Mouse (Mus musculus) MEL (cell line): ENCODE measurements around the gene Inafm2. TPM values are rescaled to one million over a fixed set of nuclear protein-coding genes. Genes with fewer than 3 reads are reported as not detected.

Experiments used
- DNase-seq: peaks from one replicate; pipeline ENCODE4 v3.0.0; 2011; ENCODE audit warnings: low read depth, low spot score
- H3K27ac ChIP-seq: 2 replicates; pipeline ENCODE4 v1.5.1; 2012; ENCODE audit warnings: low read depth, mild to moderate bottlenecking, control low read depth, low read length, moderate library complexity; ENCODE audit not compliant: control insufficient read depth
- H3K27me3 ChIP-seq, 2 experiments: fragments of 150-350 bp in 1 of 2; sonication (generic) in 1 of 2; 2 replicates each; pipeline ENCODE4 v1.6.1; 2012; ENCODE audit warnings: low read length in 2 of 2, mild to moderate bottlenecking in 2 of 2, improper control_type of control experiment in 1 of 2, moderate library complexity in 1 of 2; ENCODE audit not compliant: insufficient read depth in 2 of 2, control insufficient read depth in 1 of 2
- H3K36me3 ChIP-seq, 2 experiments: 2 replicates each; pipeline ENCODE4 v1.6.1; 2012 to 2014; ENCODE audit warnings: low read length in 2 of 2, improper control_type of control experiment in 1 of 2, inconsistent platforms in 1 of 2, mild to moderate bottlenecking in 1 of 2; ENCODE audit not compliant: insufficient read depth in 2 of 2, control insufficient read depth in 1 of 2
- H3K4me1 ChIP-seq, 2 experiments: fragments of 150-350 bp in 1 of 2; sonication (generic) in 1 of 2; 2 replicates each; pipeline ENCODE4 v1.6.1; 2012; ENCODE audit warnings: low read length in 2 of 2, improper control_type of control experiment in 1 of 2, mild to moderate bottlenecking in 1 of 2; ENCODE audit not compliant: insufficient read depth in 2 of 2, control insufficient read depth in 1 of 2
- H3K4me3 ChIP-seq, 2 experiments: fragments of 150-350 bp in 1 of 2; sonication (generic) in 1 of 2; 2 replicates each; pipeline ENCODE4 v1.5.1; 2012; ENCODE audit warnings: low read depth in 2 of 2, low read length in 2 of 2, mild to moderate bottlenecking in 2 of 2, moderate library complexity in 2 of 2, control low read depth in 1 of 2, improper control_type of control experiment in 1 of 2; ENCODE audit not compliant: control insufficient read depth in 1 of 2, insufficient read depth in 1 of 2
- H3K79me2 ChIP-seq: 2 replicates; pipeline ENCODE4 v1.6.1; 2012; ENCODE audit warnings: mild to moderate bottlenecking, low read length, moderate library complexity; ENCODE audit not compliant: control insufficient read depth, poor library complexity, insufficient read depth
- H3K9ac ChIP-seq: 2 replicates; pipeline ENCODE4 v1.6.1; 2012; ENCODE audit warnings: low read depth, mild to moderate bottlenecking, control low read depth, low read length, moderate library complexity; ENCODE audit not compliant: control insufficient read depth, poor library complexity, severe bottlenecking
- H3K9me3 ChIP-seq: fragments of 150-350 bp; sonication (generic); replicated peaks from 2 replicates; pipeline ENCODE4 v1.6.1; 2012; ENCODE audit warnings: mild to moderate bottlenecking, low read length, improper control_type of control experiment, moderate library complexity; ENCODE audit not compliant: insufficient read depth
- BHLHE40 ChIP-seq: IDR thresholded peaks from 2 replicates; pipeline ENCODE4 v1.6.1; 2012; ENCODE audit warnings: low read depth, mild to moderate bottlenecking, inconsistent platforms, low read length, improper control_type of control experiment, borderline replicate concordance
- E2F4 ChIP-seq: IDR thresholded peaks from 2 replicates; pipeline ENCODE4 v1.6.1; 2011; ENCODE audit warnings: low read depth, low read length, improper control_type of control experiment, borderline replicate concordance
- ELF1 ChIP-seq: IDR thresholded peaks from 2 replicates; pipeline ENCODE4 v1.6.1; 2014; ENCODE audit warnings: low read depth, mild to moderate bottlenecking, inconsistent platforms, low read length, improper control_type of control experiment, moderate library complexity
- EP300 ChIP-seq, 2 experiments: IDR thresholded peaks; 2 replicates each; pipeline ENCODE4 v1.6.1; 2011; ENCODE audit warnings: improper control_type of control experiment in 2 of 2, low read length in 2 of 2, low read depth in 1 of 2, mild to moderate bottlenecking in 1 of 2
- GATA1 ChIP-seq: IDR thresholded peaks from 2 replicates; pipeline ENCODE4 v1.6.1; 2011; ENCODE audit warnings: low read depth, low read length, improper control_type of control experiment
- HCFC1 ChIP-seq: IDR thresholded peaks from 2 replicates; pipeline ENCODE4 v1.6.1; 2012; ENCODE audit warnings: low read depth, mild to moderate bottlenecking, inconsistent platforms, low read length, improper control_type of control experiment, moderate library complexity
- MAZ ChIP-seq: IDR thresholded peaks from 2 replicates; pipeline ENCODE4 v1.6.1; 2012; ENCODE audit warnings: low read depth, mild to moderate bottlenecking, inconsistent platforms, low read length, improper control_type of control experiment
- MXI1 ChIP-seq: IDR thresholded peaks from 2 replicates; pipeline ENCODE4 v1.6.1; 2011; ENCODE audit warnings: mild to moderate bottlenecking, low read depth, low read length, improper control_type of control experiment
- NELFE ChIP-seq: IDR thresholded peaks from 2 replicates; pipeline ENCODE4 v1.6.1; 2011; ENCODE audit warnings: low read depth, low read length, improper control_type of control experiment
- NRF1 ChIP-seq: IDR thresholded peaks from 2 replicates; pipeline ENCODE4 v1.6.1; 2014; ENCODE audit warnings: low read depth, mild to moderate bottlenecking, inconsistent platforms, low read length, improper control_type of control experiment, moderate library complexity; ENCODE audit not compliant: poor library complexity, insufficient read depth, severe bottlenecking
- RAD21 ChIP-seq: IDR thresholded peaks from 2 replicates; pipeline ENCODE4 v1.6.1; 2011; ENCODE audit warnings: mild to moderate bottlenecking, low read depth, low read length, improper control_type of control experiment
- RCOR1 ChIP-seq: IDR thresholded peaks from 2 replicates; pipeline ENCODE4 v1.6.1; 2012; ENCODE audit warnings: low read depth, mild to moderate bottlenecking, inconsistent platforms, low read length, improper control_type of control experiment
- SIN3A ChIP-seq: IDR thresholded peaks from 2 replicates; pipeline ENCODE4 v1.6.1; 2012; ENCODE audit warnings: low read length, improper control_type of control experiment, inconsistent platforms
- TBP ChIP-seq: IDR thresholded peaks from 2 replicates; pipeline ENCODE4 v1.8.0; 2011; ENCODE audit warnings: low read depth, low read length, improper control_type of control experiment
- TCF12 ChIP-seq: IDR thresholded peaks from 2 replicates; pipeline ENCODE4 v1.6.1; 2014; ENCODE audit warnings: low read depth, mild to moderate bottlenecking, inconsistent platforms, low read length, improper control_type of control experiment, moderate library complexity
- UBTF ChIP-seq: IDR thresholded peaks from 2 replicates; pipeline ENCODE4 v1.6.1; 2012; ENCODE audit warnings: low read depth, mild to moderate bottlenecking, inconsistent platforms, low read length, improper control_type of control experiment, moderate library complexity, borderline replicate concordance; ENCODE audit not compliant: insufficient read depth
- USF2 ChIP-seq, 2 experiments: IDR thresholded peaks; 2 replicates each; pipeline ENCODE4 v1.6.1; 2011 to 2012; ENCODE audit warnings: improper control_type of control experiment in 2 of 2, low read length in 2 of 2, borderline replicate concordance in 1 of 2, inconsistent platforms in 1 of 2, low read depth in 1 of 2, mild to moderate bottlenecking in 1 of 2; ENCODE audit not compliant: insufficient read depth in 1 of 2
- ZC3H11A ChIP-seq: IDR thresholded peaks from 2 replicates; pipeline ENCODE4 v1.6.1; 2012; ENCODE audit warnings: low read depth, mild to moderate bottlenecking, inconsistent platforms, low read length, improper control_type of control experiment
- ZNF384 ChIP-seq: IDR thresholded peaks from 2 replicates; pipeline ENCODE4 v1.6.1; 2012; ENCODE audit warnings: low read depth, mild to moderate bottlenecking, inconsistent platforms, low read length, improper control_type of control experiment
- polyA plus RNA-seq, 2 experiments: library from polyadenylated mRNA; stranded (reverse) in 1 of 2; unstranded in 1 of 2; fragments of >175 nt in 1 of 2; fragments of >200 nt in 1 of 2; gene quantifications; 2 replicates each; pipeline versions ENCODE4 v1.2.1 to v1.2.4; 2012; ENCODE audit warnings: low replicate concordance in 2 of 2, low read depth in 1 of 2; ENCODE audit not compliant: insufficient read length in 2 of 2, insufficient read depth in 1 of 2, missing spikeins in 1 of 2
- total RNA-seq: library from RNA; depleted of rRNA; stranded (reverse); fragments of 300-350 nt; gene quantifications from 2 replicates; pipeline ENCODE4 v1.2.3, GENCODE M21; 2012

The Inafm2 gene
- total and polyA plus RNA-seq, 3 experiments, result 8.6 to 14.5 TPM; not detected in 1

DNA sequence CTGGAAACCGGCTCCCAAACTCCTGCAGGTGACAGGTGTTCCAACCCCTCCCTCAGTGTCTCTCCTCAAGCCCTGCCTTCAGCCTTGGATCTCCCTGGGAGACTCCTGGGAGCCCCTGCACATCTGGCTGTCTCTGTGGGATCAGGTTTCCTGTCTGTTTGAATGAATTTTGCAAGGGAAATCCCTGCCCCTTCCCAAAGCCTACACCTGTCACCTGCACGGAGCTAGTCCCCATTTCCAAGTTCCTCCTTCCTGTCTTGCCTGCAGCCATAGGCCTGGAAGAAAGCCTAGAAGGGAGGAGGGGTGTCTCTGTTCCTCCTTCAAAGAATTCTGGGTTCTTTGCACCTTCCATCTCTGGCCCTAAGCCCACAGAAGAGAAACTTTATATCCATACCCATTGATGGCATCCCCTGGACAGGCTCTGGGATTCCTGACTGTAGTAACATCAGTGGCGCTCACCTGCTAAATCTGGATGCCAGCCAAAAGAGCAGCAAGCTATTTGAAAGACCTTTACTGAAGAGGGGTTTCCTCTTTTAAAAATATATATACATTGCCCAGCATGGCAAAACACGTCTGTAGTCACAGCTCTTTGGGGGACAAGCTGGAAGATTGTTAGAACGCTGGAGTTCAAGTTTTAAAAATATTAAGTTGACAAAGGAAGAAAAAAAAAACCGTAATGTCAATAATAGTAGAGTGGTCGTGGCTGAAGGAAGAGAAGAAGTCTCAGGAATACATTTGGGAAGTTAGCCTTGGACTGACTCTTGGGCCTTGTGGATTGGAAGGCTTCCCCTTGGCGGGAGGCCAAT, 15.5 kb upstream of the Inafm2 start:
- Histone ChIP-seq H3K9ac (peak overlapping the region; percentile 56), H3K27me3 (no peaks in the 10 kb centered on the region), H3K79me2 (peaks cover 15% of the 10 kb centered on the region), H3K27ac (peak overlapping the region; percentile 89), H3K4me3 (peak overlapping the region; percentile 1 to 26; a peak in 1 of 4 replicates), H3K4me1 (peaks cover 5 to 16% of the 10 kb centered on the region in 2 experiments), H3K36me3 (peaks cover 0 to 16% of the 10 kb centered on the region in 2 experiments; a peak in 2 of 4 replicates), H3K9me3 (no peaks in the 10 kb centered on the region)
- peak; percentile 73 for DNase-seq
- TF ChIP-seq GATA1, result no peak
- TF ChIP-seq TCF12, result peak; percentile 20; the same call in 1 of the 2 replicates
- no peak for TF ChIP-seq ZC3H11A
- peak; percentile 42; the same call in 1 of the 2 replicates for TF ChIP-seq HCFC1
- TF ChIP-seq UBTF, result no peak
- TF ChIP-seq TBP, result no peak
- TF ChIP-seq ELF1, result no peak
- peak in 1 of 2 experiments; percentile 39; a peak in 1 of 4 replicates for TF ChIP-seq EP300 (IDR thresholded peaks at IDR 0.05; ENCODE audit: low read depth in 1 of 2, low read length in 2 of 2)
- no peak for TF ChIP-seq NRF1
- TF ChIP-seq USF2 (IDR thresholded peaks at IDR 0.05; ENCODE audit: borderline replicate concordance in 1 of 2, insufficient read depth in 1 of 2, low read depth in 1 of 2, low read length in 2 of 2), result no peak
- TF ChIP-seq SIN3A, result peak; percentile 73; the same call in 1 of the 2 replicates
- TF ChIP-seq NELFE, result no peak
- 0 out of 2 replicates have a peak, but pooled peaks have one; percentile 38 for TF ChIP-seq E2F4
- TF ChIP-seq RCOR1, result no peak
- TF ChIP-seq MAZ, result no peak; the same call in 1 of the 2 replicates
- no peak for TF ChIP-seq RAD21
- TF ChIP-seq BHLHE40, result no peak
- no peak for TF ChIP-seq ZNF384
- TF ChIP-seq MXI1, result 0 out of 2 replicates have a peak, but pooled peaks have one; percentile 50
